Mouse (Mus musculus) kidney, postnatal 36 days (tissue): ENCODE measurements around the gene Pgc.

ENCODE experiments used
- DNase-seq, 2 experiments: peaks; one replicate each; pipeline ENCODE4 v3.0.0; 2021 to 2022; ENCODE audit warnings: mixed read lengths in 2 of 2

Pgc gene

DNA sequence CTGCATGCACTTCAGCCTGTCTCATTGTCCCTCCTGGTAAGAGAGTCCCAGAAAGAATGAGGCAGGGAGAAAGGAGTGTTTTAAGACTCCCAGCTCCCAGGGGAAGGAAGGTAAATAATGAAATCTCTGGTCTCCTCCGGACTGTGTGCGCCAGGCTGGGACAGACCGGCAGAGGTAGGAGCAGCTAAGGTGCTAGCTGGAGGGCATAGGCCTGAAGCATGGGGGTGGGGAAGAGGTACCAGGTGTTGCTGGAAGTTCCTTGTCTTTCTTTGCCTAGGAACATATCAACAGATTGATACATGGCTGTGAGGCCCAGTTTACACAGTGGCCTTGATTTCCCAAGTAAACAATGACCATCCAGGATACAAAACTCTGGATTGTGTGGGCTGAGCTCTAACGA is 17.7 kb upstream of the Pgc start:
- no peak for DNase-seq

DNA sequence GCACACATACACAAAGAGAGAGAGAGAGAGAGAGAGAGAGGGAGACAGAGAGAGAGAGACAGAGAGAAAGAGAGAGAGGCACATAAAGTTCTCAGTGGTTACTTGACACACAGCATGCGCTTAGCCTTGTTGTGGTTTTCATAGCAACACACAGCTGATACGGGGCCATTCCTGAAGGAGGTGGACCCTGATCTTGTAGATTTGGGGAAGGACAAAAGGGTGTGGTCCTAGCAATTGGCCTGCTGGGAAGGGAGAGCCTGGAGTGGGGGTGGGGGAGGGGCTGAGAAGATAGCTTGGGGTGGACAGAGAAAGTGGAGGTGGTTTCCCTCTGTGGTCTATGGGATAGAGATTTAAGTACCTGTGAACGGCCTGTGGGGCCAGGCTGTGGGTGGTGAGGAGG is 16.6 kb upstream of the Pgc start:
- no peak for DNase-seq

DNA sequence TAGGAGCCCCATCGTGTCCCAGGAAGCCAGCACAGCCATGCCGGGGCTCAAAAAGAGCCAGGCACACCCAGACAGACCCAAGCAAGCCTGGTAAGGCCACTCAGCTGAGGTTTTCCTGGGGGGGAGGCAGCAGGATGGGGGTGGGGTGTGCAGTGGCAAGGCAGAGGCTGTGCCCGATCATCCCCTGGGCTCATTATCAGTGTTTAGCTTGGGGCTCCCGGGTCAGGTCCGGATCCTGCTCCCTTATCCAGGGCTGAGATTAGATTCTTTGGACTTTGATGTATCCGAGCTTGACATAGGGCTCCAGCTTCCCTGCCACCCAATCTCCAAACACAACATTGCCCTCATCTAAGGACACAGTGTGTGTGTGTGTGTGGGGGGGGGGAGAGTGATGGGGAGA is 14.8 kb upstream of the Pgc start:
- DNase-seq = no peak

DNA sequence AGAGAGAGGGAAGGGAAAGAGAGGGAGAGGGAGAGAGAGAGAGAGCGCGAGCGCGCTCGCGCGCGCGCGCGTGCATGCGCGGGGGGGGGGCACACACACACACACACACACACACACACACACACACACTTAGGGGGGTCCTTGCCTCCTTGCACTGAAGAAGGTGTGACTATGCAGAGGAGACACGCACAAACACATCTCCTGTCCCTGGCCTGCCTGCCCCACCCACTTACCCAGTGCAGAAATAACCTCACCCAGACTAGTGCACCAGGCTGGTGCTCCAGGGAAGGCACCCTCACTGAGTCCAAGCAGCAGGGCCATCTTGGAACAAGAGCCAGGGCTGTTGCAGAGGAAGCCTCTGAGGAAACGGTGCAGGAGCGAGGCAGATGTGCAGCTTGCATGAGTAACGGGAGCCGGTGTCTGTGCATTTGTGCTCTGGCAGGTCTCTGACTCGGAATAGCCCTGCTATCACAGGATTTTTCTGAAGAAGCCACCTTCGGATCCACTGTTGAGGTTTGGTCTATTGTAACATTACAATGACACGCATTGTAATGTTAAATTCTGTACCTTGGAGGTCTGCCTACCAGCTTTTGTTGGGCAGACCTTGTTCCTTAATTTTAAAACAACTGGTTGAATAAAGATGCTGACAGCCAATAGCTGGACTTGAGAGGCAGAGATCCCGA is 13.6 kb upstream of the Pgc start:
- DNase-seq = no peak

DNA sequence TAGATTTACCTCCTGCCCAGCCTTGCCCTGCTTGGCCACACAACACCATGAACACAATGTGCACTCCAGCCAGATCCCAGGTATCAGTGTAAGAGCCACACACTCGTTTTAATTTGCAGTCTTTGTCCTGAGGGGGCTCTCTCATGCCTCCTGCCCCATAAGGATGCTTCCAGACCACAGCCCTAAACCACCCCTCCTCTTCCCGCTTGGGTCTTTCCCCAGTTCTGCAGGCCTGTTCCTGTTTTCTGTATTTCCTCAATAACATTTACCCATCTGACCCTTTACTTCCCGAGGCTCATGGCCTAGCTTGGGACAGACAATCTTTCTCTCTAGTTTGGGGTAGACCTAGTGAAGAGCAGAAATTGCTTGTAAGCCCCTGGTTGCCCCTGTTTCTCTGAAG is 11.6 kb upstream of the Pgc start:
- DNase-seq = no peak

DNA sequence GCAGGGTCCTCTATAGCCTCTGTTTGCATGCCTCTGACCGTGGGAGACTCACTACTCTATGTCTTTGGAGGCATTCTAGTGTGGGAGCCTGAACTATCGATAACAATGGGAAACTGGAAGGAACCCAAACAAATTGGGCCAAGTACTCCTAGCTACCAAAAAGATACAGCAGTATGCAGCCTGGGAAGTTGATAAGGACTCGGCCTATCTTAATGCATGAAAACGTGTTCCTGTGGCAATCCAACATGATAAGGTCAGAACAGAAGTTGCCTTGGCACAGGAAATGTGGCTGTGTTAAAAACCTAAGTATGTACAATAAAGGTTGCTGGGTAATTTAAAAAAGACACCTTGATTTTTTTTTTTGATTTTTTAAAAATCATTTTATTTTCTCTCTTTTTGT is 5.5 kb upstream of the Pgc start:
- DNase-seq = no peak

DNA sequence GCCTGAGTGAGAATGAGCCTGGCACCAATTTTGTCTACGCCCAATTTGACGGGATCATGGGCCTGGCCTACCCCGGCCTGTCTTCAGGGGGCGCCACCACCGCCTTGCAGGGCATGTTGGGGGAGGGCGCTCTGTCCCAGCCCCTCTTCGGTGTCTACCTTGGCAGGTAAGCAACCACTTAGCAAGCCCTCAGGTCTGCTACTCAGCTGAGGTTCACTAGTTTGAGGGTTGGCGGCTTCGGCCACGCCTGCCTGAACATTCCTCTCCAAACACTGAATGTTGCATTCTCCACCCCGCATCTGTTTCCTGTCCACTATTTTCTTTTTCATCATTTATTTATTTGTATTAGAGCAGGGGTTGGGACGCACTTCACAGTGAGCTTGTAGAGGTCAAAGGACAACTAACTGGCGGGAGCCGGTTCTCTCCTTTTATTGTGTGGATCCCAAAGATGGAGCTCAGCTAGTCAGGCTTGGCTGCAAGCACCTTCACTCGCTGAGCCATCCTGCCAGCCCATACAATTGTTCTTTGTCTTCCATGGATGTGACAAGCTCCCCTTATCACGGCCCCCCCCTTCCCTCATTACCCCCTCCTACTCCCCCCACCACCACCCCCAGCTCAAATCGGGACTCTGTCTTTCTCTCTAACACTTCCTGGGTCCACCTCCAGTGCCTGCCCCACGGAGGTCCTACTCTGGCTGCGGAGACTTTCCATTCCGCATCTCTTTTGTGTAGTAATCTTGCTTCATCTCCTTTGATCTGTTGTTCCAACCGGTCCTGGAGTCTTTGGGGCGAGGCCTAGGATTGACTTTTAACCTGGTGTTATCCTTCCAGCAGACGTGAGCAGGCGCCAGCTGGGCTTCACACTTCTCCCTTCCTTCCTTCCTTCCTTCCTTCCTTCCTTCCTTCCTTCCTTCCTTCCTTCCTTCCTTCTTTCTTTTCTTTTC is 4.3 kb downstream of the Pgc start:
- no peak for DNase-seq

DNA sequence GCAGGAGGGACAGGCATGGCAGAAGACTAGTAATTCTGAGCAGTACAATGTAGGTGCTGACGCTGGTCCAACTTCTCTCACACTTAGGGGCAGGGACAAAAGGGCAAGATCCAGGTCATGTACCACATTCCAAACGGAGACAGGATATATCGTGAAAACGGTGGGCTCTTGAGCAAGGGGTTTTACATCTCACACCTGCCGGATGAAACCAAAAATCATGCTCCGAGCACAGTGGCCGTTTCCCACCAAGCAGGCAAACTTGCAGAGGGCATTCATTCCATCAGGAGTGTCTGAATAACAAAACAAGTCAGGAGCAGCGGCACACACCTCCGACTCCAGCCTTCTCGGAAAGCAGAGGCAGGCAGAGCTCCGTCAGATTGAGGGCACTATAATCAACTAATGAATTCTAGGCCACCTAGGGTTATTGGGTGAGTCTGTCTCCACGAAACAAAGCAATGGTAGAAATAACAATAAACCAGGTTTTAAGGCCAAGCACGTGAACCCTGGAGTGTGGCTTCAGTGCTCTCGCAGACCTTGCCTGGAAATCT is 9.0 kb downstream of the Pgc start:
- DNase-seq = no peak

DNA sequence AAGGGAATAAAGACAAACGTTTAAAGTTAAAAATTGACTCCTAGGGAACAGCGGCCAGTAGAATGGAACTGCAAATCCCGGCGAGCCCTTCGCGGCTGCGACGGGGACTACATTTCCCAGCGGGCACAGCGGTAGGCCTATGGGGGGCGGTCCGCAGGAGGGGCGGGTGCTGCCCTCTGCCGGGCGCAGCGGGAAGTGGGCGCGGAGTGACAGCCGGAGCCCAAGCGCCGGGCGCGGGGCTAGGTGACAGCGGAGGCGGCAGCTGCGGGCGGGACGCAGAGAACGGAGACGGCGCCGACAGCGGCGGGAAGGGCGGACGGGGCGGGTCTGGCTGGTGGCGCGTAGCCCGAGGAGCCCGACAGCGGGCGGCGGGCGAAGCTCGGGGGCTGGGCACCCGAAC is 10.2 kb downstream of the Pgc start, which contains the start of gene Tfeb:
TSS of gene Tfeb (plus strand) at position 175 of the 400 bp plus-strand sequence.
- peak; percentile 96 to 99 for DNase-seq

DNA sequence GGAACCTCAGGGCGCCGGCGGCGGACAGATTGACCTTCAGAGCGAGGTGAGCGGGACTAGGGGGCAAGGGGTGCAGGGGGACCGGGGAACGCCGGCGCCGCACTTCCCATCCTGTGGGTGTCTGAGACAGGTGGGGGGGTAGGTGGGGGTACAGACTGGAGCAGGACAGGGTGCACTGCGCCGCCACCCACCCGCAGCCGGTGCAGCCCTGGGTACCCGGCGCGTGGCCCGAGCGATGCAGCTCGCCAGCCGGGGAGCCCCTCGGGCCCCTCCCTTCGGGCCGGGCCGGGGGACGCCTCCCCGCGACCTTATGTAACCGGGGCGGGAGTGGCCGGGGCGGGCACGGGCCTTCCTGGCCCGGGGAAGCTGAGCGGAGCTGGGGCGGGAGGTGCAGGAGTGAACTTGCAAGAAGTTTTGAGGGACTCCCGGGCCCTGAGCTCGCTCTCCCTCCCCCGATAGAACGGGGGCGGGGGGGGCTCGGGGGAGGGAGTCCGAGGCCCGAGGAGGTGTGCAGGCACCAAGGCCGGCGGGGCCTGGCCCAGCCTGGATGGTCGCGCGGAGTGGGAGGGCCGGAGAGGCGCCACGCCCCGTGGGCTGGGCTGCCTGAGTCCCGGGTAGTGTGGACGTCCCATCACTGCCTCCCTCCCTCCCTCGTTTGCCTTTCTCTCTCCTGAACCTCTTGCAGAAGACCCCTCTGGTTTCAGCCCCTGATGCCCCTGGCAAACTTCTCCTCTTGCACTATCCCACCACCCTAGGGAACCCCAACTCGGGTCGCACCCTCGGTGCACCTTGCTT is 10.8 kb downstream of the Pgc start:
- peak; percentile 95 for DNase-seq

DNA sequence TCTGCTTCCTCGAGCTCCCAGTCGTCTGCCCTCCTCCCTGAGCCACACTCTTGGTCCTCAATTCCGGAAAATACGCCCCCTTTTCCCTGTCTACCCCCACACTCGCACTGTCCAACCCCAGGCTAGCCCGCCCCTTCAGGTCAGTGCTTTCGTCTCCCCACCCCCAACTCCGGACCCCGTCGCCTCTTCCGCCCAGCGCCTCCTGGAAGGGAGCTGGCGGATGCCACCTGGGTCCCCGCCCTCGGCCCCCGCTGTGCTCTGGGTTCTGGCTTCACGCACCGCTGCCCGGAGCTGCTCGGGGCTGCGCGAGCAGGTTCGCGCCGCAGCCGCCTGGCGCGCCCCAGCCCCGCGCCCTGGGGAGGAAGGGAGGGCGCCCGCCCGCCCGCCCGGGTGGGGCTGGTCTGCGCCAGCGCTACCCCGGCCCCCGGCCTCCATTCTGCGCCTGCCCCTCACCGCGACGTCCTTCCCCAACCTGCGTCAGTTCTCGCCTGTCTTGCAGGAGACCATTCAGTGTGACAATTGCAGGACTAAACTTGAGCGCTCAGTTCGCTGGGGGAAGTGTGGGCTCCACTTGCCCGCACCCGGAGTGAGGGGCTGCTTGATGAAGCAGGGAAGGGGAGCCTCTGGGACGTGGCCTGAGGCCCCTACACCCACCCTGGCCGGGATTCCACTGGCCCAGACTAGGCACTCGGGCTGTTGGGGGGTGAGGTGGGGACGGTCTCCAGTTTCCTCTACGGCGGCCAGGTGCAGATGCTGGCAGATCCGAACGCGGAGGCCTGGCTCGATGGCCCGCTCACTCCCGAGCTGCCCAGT is 11.6 kb downstream of the Pgc start:
- DNase-seq = peak; percentile 81 to 89

DNA sequence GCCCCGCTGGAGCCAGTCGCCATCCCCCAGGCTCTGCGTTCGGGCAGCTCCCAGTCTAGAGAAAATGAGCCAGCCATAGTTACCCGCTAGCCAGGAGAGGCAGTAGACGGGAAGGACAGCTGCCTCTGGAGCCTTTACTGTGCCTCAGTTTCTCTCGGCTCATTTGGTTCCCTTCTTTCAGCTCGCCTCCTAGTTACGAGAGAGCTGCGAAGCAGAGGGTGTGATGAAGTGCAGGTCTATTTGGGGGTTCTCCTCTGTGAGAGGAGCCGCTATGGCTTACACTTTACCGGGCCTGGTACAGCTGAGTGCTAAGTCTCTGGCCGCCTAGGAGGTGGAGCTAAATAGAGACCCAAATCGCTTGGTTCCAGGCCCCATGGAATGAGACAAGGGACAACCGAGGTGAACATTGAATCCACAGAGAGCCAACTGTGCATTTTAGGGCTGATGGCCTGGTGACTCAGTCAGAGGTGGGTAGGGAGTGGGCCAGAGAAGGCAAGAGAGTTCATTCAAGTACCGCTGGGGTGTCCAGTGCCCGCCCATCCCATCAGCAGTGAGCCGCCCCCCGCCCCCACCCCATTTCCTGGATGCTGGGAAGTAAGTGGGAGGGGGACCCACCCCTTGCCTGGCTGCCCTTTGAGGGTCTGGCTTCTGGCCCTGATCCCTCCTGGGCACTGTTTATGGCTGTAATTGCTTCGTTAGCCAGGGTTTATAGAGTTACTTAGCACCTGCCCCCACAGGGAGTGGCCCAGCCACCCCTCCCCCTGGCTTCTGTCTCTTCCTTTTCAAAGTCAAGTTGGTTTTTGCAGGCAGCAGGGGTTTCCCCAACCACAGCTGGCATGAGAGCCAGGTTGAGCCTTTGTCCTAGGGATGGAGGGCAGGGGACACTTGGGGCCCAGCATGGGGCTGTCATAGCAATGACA is 12.5 kb downstream of the Pgc start:
- DNase-seq = peak; percentile 55 to 59

DNA sequence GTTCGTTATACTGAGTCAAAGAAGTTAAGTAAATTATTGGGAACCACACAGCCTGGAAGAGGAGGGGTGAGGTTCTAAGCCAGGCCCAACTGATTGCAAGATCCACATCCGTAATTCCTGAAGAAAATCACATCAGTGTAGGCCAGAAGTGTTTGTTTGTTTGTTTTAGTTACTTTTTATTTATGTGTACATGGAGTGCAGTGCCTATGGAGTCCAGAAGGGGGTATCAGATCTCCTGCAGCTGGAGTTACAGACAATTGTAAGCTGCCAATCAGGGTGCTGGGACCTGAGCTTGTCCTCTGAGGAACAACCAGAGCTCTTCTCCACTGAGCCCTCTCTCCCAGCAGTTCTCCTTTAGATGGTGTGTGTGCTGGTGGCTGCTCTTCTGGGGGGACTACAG is 13.5 kb downstream of the Pgc start:
- DNase-seq = no peak

DNA sequence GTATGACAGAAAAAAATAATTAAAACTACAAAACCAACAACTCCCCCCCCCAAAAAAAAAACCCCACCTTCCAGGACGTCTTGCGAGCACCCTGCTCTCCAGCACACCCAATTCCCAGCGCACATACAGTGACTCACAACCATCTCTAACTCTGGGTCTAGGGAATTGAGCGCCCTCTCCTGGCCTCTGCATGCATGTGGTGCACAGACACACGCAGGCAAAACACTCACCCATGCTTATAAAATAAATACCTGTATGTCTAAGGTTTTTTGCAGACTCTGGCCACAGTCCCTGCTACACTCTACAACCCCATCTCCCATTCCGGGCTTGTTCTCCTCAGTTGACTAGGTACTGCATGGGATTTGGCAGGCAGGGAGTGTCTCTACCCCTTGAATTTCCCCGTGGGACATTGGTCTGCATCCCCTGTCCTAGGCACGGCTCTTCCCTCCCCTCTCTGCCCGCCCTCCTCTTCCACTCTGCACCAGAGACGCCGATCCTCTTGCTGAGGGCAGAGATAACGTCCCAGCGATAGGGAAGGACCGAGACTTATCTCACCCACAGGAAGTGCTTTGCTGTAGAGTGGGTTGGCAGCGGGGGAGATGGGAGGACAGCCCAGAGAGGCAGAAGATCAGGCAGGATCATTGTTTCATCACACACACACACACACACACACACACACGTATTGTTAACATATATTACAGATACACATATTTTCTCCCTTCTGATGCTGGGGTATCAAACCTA is 16.5 kb downstream of the Pgc start:
- peak in 1 of 2 experiments; percentile 52 for DNase-seq

DNA sequence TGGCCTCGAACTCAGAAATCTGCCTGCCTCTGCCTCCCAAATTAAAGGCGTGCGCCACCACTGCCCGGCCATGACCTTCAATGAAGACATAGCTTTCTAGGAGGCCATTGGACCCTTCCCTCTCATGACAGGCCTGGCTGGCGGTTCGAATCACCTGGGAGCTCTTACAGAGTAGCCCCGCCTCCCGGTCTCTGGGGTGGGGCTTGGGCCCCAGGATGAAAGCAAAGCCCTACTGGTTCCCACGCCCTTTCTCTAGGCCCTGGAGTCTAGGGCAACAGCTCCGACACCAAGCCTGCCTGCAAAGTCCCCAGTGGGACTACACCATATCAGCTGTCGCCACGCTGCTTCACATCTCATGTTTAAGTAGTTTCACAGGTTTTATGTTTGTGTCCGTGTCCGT is 17.4 kb downstream of the Pgc start:
- no peak for DNase-seq

DNA sequence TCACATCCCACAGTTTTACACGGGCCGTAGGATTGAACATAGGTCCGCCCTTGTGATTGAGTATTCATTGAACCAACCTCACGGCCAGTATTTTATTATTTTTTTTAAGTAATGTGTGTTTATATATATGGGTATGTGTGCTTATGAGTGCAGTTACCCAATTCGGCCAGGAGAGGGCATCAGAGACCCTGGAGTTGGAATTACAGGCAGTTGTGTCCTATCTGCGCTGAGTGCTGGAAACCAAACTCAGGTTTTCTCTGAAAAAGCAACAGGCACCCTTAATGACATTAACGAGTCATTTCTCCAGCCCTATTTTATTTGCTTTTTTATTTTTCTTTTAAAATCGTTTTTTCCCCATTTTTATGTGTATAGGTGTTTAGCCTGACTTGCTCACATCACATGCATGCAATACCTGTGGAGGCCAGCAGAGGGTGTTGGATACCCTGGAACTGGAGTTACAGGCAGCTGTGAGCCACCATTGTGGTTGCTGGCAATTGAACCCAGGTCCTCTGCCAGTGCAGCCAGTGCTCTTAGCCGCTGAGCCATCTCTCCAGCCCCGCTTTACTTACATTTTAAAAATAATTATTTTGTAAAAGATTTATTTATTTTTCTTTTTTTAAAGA is 18.2 kb downstream of the Pgc start:
- DNase-seq = peak in 1 of 2 experiments; percentile 54

DNA sequence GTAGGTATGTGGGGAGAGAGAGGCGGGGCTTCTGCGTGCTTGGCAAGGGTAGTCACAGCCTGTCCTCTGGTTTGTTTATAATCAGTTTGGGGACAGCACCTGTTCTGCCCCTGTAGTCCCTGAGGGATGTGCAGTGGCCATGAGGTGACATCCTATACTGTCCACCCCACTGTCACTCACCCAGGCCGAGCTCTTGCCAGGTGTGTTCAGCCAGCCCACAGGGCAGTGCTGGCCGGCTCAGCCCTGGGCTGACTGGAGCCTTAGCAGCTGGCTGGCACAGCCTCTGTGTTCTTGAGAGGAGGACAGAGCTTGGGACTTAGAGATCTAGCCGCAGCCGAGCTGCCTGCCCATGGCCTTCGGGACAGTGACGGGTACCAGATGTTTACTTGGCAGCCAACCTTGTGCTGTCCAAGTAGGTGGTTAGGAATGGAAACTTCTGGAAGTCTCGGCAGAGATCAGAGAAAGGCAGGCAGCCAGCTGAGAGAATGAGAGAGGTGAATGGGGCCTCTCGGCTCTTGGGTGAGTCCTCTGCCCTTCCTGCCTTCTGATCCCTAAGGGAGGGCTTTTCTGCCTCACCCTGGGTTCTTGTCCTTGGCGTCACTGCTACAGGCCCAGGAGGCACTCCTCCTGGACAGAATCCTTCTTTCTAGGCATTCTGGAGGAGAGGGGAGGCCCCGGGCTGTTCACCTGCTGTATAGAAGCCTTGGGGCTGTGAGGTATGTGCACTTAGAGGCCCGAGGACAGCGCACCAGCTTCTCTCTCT is 22.3 kb downstream of the Pgc start:
- peak; percentile 45 to 49 for DNase-seq

DNA sequence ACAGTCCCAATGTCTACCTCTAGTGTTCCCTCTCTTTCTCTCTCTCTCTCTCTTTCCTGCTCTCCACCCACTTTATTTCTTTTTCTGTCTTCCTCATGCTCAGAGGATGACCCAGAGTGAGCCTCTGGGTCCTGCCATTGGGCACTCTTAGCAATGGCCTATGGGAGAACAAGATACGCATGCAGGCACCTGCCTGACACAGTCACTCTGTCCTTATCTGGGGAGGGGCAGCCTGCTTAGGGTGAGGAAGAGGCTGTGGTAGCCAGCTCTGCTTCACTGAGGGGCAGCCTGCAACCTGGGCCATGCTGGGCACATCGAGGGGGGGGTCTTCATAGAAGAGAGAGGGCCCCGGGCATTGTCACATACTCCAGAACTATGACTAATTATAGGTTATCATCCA is 23.0 kb downstream of the Pgc start:
- DNase-seq = no peak

DNA sequence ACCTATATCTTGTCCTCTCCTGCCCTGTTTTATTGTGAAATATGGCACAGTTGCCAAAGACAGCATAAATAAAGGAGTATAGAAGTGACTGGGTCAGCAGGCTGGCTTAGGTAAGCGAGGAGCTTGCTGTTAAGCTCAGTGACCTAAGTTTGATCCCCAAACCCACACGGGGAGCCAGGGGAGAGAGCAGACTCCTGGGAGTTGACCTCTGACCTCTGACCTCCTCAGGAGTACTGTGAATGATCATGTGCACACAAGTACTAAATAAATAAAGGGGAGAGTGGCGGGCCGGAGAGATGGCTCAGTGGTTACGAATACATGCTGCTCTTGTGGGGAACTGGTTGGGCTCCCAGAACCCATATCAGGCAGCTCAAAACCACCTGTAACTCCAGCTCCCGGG is 23.5 kb downstream of the Pgc start:
- DNase-seq = no peak
